Mouse (Mus musculus) testis, postnatal 14 days (tissue): Measurements from ENCODE around the gene Prdm16.

Source experiments
- DNase-seq: peaks from one replicate; pipeline ENCODE4 v3.0.0; 2021; ENCODE audit warnings: low spot score

The Prdm16 gene

DNA sequence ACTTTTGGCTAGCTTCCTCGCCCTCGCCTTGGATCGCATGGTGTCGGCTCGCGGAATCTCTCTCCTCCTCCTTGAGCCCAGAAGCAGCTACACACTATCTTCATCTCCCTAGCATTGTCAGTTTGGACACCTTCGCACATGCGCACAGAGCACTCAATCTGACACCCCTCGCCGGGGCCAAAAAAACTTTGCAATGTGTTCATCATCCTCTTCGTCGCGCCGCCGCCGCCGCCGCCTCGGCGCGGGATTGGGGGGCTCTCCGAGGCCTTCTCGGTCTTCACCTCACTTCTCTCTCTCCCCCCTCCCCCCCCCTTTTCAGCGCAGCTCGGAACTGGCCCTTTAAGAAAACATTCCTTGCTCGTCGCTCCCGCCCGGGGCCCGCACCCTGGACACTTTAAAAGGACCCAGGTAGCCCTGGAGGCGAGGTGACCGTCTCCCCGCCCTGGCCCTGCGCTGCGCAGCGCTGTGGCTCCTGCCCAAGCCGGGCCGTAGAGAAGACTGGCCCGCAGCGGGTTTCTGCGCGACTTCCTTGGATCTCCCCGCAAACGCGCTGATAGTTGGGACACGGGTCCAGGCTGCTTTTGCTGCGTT is at the start of gene Prdm16:
Gene Prdm16 (minus strand): TSS at position 153 of the 591 bp plus-strand sequence.
- DNase-seq: peak; percentile 71

DNA sequence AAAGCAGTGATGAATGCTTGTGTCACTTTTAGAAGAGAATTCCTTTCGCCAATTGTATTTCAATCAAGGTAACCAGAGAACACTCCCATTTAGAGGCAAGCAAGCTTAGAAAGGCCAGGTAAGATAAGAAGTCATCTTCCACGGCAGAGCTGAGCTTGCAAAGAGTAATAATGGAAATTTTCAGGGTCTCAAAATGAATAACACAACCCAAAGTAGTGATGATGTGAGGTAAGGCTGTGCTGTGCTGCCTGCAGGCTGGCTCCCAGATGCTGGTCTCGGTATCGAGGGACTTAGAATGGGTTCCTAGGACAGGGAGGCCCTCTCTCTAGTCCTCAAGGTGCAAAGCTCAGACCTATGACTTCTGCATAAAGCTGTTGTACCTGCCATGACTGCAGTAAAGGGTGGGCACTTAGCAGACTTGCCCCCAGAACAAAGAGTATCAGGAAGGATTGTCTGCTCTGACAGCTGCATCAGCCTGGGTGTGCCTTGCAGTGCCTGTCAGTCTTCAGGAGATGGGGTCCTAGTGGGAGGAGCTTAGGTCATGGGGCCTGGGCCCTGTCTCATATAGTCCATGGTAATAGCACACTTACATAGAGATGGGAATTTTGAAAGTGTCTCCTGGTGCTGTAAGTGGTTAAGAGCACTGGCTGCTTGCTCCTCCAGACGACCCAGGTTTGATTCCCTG is 46.5 kb upstream of the Prdm16 start:
- no peak for DNase-seq

DNA sequence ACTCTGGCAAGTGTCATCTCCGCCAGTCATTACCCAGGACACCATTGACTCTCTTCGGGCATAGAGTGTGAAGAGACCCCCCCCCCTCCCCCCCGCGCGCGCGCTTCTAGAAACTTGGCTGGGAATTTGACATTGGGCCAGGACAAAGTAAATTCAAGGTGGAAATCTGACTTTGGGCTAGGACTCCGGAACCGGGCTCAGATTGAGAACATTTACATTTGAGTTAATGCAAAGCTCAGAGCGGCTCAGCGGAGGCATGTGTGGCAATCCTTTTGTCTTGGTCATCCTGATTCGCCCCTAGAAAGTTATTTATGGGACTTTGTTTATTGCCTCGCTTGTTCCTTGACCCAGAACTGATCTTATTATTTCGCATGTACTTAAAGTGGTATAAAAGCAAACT is 45.6 kb upstream of the Prdm16 start:
- DNase-seq: no peak

DNA sequence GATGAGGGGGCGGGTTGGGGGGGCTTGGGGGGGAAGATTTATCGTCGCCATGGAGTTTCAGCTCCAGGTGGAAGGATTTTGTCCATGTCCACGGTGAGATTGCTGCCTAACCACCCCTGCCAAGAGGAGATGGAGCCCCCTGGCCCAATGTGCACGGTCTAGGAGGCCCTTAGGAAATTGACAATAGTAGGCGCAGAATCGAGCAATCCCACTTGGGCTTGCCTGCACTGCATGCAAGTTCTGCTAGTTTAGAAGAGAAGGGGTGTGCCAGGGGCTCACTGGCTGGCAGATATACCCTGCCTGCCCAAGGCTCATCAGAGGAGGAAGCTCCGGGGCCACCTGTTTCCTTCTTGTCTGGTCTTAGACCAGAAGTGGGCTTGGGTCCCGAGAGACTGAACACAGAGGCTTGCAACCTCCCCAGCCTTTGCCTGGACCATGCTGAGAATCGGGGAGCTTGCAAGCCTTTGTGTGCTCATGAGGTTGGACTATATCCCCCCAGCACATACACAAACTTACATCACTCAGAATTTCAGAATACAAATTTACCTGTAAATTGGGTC is 38.8 kb upstream of the Prdm16 start:
- no peak for DNase-seq

DNA sequence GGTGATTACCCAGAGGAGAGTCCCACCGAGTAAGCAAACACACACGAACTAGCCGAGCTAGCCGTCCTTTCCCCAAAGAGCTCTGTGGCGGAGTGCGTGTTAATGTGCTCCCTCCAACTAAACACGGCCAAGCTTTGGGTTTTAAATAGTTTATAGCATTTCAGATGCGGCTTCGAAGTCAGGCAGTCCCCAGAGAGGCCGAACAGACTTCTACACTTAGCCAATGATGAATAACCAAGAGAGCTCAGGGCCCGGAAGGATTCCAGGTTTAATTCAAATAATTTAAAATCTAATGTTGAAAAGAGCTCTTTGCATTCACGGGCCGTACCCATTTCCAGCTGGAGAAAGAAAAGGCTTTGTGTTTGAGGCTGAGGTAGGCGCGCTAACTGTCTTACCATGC is 38.3 kb upstream of the Prdm16 start:
- no peak for DNase-seq

DNA sequence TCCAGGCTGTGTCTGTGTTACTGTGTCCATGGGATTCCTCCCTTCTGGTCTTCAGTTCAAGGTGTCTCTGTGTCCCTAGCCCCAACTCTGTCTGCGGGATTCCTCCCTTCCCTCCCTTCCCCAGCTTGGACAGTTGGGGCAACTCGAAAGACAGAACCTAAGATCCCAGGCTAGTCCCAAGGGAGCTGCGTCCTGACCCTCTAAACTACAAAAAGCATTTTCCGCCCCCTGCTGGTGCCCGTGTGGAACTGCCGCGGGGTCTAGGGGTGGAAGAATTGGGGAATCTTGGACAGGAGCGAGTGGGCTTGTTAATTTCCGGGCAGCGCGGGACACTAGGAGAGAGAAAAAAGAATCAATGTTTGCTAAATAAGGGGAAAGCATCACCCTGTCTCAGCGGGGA is 37.9 kb upstream of the Prdm16 start:
- DNase-seq: peak; percentile 31

DNA sequence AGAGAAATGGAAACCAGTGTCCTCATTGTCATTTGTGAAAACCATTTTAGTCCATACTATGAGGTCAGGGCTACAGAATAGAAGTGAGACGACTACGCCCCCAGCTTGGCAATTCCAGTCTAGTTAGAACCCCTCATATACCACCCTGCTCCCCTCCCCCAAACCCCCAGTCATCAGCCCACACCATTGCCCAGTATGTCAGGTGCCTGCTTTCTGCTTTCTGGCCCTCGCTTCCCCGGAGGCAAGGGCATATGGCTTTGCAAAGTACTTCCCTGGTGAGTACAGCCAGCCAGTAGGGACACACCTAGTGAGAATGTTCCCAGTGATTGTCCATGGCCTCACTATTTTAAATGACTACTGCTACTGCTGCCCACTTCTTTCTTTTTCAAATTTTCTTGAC is 37.3 kb upstream of the Prdm16 start:
- DNase-seq: no peak

DNA sequence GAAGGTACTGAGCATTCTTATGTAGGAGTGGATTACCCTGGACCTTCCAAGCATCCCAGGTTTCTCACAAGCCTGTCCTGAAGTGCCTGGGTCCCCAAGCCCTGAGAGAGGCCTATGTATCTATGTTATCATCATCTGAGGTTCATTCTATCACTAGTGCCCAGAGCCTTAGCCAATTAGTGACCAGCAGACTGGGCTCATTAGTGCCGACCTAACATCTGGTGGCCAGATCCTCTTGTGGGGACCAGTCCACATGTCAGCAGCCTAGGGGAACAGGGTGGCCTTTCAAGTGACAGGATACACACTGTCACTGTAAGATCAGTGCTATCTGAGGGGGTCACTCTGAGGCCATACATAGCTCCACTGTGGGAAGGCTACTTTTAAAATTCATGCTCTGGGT is 35.4 kb upstream of the Prdm16 start:
- no peak for DNase-seq

DNA sequence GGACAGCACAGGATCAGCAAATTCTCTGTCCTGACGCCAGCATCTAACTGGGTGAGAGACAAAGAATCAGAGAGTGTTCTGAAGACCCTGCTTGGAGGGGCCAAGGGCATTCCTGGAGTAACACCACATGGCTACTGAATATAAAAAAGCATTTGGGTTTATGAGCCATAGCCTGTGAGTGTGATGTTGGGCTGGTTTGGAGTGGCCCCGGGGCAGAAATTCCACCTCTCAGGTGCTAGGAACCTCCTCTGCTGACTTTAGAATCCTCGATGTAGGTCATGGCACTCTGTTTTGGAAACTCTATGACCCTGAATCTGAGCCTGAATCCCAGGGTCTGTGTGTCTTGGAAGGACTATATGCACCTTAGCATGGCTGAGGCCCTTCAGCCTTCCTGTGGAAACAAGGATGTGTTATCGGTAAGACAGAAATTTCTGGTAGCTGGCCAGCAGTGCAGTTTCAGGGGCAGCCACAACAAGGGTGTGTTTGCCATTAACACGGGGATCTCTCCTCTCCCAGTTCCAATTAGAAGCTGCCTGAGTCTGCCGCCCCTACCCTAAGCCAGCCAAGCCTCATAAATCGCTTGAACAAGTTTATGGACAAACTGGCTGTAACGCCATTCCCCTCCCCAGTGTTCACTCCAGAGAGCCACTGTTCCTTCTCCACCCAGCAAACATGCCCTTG is 34.7 kb upstream of the Prdm16 start:
- DNase-seq: no peak

DNA sequence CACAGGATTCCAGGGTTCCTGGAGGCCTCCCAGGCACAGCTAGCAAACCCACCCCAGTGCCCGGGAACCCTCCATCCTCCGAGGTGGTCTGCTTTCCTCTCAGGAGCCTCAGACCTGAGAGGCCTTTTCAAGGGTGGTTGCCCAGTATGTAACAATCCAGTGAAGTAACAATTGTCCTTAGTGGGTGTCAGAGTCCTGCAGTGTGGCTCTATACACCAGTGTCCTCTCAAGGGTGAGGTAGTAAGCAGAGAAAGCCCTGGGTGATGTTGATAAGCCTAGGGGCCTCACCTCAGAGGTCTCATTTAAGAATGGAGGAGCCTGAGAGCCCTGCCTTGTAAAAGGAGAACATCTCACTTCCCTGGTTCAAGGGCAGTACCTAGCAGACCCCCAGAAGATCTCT is 31.1 kb upstream of the Prdm16 start, which contains the start of gene Actrt2:
Gene Actrt2 (minus strand): TSS at position 101 of the 400 bp plus-strand sequence.
- DNase-seq: no peak

DNA sequence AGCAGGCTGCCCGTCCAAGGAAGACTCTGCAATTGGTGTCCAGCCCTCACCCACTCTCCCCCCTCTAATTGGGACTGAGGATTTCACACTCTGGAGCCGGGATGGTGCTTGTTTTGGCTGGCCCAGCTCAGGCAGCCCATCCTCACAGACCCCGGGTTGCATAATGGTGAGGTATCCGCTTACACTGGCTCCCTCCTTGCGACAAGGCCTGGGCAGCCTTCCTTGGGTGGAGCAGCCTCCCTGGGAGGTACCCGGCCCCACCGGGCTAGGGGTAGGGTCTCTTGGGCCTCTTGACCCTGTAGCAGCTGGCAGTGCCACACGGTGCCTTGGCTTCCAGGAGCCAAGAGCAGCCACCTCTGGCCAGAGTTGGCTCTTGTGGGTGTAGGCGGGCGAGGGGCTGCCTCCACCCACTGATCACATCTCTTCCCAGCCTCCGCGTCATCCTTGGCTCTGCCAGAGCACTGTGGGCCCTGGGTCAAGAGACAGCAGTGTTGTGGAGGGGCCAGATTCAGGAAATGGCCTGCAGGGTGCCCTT is 26.1 kb upstream of the Prdm16 start:
- no peak for DNase-seq

DNA sequence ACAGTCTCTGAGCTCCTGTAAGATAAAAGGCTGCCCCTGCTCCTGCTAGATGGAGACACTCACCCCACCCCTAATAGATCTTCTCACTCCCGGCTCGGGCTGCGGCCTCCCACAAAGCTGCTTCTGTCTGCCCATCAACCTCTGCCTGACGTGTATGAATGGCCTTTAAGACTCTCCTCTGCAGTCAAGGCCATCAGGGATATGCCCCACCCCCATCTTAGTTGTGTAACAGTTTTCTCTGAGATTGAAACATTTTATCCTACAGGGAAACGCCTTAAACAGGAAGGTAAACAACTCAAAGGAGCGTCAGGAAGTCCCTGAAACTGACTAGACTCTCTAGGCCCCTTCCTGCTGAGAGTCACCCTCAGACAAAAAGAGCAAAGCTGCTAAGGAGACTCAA is 24.6 kb upstream of the Prdm16 start:
- DNase-seq: peak; percentile 44

DNA sequence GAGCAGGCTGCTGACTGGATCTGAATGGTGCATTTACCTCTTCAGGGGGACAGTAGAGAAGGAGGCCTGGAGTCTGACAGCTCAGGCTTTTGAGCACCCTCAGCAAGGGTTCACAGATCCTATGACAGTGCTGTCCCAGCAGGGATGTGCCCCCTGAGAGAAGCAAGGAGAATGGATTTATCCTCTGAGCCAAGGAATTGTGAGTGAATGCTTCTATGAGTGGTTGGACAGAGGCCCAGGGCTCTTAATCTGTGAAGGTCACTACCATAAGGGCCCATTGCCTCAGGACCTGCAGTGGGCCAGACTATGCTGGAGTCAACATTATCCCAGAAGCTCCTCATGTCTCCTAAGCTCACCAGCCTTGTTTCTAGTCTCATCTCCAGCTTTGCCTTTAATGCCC is 23.4 kb upstream of the Prdm16 start:
- DNase-seq: no peak

DNA sequence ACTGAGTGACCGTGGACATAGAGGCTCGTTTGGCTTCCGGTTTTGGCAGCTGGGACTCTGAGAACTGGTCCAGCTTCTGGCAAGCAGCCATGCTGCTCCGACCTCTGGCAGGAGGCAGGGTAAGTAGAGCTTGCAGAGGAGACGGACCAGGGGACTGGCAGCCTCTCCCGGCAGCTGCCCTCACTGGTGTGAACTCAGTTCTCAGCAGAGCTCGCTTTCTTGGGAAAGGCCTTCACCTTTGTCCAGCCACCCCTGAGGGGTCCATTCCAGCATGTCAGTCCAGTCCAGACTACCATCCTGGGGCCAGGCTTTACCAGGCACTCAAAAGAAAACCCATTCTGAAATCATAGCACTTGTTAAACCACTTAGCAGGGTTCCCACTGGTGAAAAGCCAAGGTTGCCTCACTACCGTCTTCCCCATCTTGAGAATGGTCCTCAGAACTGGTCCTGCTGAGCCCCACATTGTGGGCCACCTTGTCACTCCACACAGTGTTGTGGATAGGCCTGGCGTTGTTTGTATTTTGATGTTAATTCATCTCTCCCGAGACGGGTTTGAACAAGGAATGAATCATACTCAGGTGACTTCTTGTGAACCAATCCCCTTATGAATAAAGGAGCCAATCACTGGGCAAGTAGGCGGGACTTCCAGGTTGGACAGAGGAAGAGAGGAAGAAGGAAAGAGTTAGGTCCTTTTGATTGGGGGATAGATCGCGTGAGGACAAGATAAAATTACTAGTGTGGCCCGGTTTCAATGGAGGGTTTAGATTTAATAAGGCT is 18.6 kb upstream of the Prdm16 start:
- no peak for DNase-seq

DNA sequence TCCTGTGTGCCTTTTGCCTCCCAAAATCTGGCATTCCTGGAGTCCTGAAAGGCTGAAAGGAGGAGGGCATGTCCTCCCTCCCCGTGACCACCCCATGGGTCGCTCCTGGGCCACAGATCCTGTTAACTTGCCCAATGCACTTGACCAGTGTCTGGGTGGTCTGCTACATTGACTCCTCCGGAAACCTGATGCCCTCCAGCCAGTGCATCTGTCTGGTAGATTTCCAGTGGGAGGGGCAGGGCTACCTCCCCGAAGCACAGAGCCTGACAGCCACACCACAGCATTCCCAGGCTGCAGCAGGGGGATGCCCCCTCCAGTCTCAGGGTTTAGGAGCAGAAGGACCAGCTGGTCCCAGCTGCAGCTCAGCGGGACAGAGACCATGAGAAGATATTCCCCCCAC is 15.8 kb upstream of the Prdm16 start:
- DNase-seq: no peak

DNA sequence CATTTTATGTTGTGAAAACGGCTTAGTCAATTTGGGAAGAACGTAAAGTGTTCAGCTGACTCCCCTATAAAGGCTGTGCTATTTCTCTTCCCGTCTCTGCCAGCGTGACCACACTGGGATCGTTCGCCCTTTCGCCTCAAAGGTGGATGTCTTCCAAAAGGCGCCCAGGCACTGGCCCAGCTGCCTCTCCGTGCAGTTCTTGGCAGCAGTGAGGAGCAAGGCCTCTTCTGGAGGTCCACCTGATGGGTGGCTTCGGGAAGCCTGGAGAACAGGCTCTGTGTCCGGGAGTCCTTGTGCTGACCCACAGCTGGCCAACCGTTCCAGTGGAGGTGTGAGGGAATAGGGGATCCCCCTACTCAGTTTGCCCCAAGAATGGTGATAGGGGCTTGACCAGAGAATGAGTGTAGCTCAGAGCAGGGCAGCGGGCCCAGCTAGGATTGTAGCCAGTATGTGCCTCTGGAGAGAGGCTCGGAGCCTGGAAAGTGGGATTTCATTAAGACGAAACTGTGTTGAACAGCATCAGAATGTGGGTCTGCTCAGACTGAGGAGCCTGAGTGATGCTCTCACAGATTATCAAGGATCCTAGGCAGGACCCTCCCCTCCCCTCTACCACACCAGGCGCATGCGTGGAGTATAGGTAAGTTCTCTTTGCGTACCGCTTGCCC is 12.5 kb upstream of the Prdm16 start:
- no peak for DNase-seq

DNA sequence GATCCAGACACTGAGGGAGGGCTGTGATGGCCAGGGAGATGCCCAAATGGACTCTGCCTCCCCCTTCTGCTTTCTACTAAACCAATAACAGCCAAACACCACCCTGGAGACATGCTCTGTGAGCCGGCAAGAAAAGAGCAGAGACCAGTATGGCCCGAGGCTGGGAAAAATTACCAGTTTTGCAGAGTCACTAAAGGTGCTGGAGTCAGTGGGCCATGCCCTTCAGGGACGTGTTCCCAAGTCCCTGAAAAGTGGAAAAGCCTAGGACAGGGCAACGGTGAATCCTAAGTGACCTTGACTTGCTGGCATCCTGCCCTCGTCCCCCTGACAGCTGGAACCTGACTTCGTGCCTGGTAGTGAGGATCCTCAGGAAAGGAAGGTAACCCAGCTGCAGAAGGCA is 5.8 kb upstream of the Prdm16 start:
- DNase-seq: no peak

DNA sequence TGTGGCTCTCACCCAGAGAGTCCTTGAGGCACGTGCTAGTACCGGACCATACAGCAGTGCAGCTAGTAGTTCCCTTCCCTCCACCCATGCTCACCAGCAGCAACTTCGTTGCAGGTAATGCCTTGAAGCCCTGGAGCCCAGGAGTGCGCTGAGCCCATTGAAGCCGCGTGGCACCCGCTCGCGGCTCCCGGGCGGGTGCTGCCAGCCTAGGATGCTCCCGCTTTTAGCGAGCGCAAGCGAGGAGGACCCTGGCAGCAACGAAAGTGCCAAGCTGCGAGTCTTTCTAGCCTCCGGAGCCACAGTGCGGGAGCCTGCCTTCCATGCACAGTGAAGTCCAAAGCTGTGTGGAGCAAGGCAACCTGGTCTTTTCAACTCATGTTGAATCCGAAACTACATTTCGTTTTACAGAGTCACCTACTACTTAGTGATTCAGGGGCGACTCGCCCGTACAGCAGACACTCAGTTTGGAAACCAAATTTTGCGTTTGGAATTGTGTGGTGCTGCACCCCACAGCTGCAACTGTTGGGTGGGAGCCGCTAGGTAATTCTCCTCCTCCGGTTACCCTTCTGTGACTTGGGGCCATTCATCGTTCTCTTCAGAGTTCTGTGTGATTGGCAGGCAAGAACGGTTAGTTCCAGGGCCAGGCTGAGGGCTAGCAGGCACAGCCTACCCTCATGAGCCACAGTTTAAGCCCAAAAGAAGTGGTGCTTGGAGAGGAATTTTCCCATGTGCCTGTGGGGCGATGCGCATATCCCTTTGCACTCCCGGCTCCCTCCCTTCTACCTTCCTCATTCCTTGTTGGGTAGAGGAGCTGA is 4.8 kb upstream of the Prdm16 start:
- no peak for DNase-seq

DNA sequence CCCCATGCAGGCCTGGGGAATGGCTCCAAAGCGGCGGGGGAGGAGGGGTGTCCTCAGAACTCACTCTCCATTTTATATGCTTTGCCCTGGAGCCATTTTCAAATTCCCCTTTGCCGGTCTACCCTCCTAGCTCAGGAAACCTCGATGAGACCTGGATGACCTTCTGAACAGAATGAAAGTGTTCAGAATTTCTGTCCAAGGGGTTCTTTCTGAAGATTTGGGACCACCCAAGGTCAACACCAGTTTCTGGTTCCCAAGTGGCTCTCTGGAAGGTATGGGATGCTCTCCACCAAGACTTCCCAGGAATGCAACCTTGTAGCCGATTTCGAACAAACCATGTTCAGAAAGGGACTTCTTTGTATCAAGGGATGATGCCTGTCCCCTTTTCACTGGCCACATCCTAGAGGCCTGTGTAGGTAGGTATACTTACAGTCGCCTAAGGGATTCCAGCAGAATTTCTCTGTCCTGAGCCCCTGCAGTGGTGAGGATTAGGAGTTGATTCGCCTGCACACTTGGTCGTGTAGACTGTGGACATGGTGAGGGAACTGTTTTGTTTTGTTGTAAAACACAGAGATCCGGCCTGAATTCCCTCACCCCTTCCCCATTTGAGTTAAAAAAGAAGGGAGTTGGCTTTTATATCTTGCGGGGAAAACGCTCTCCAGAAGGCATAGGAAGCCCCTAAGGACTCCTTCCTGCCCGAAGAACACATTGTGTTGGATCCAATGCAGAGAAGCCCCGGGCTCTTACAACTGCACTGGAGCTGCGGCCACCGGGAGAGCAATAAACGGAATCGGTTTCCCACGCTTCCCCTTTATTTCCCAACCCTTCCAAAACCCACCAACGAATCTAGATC is 4.0 kb upstream of the Prdm16 start:
- DNase-seq: no peak
